Mouse (Mus musculus): Measurements from ENCODE around the gene Gpatch8. TPM values are rescaled to one million over a fixed set of nuclear protein-coding genes. Genes with fewer than 3 reads are reported as not detected.

Gpatch8 gene
- polyA plus RNA-seq, 1 experiment, result 12.4 TPM

- H3K27ac ChIP-seq (ENCODE audit: insufficient read depth, low read depth, low read length), result no peak overlapping the region
- WGBS, result 93% methylated on average over 7 of the region's 7 CpGs
- H3K36me3 ChIP-seq (ENCODE audit: control insufficient read depth, insufficient read depth, low read length), result no peaks in the 10 kb centered on the region; the same call in 1 of the 2 replicates
- peaks cover 10% of the 10 kb centered on the region; the same call in 1 of the 2 replicates for H3K4me1 ChIP-seq (ENCODE audit: control insufficient read depth, insufficient read depth, low read length)
- H3K4me3 ChIP-seq (ENCODE audit: insufficient read depth, low read depth, low read length), result no peak overlapping the region
- DNase-seq, result no peak
- TF ChIP-seq CTCF (conservative IDR thresholded peaks at IDR 0.05; ENCODE audit: insufficient read depth, insufficient read length, low read depth, low read length) (no peak), POLR2A (IDR thresholded peaks at IDR 0.05; ENCODE audit: low read depth, low read length) (no peak)
- H3K27me3 ChIP-seq (replicated peaks; ENCODE audit: control insufficient read depth, insufficient read depth, low read length), result no peaks in the 10 kb centered on the region
Measured at GRCm38 (mm10) chr11:102433866-102434265, 122.3 kb downstream of the Gpatch8 start.

- WGBS, result 49% methylated on average over 6 of the region's 6 CpGs
- peaks cover 10% of the 10 kb centered on the region; the same call in 1 of the 2 replicates for H3K4me1 ChIP-seq (ENCODE audit: control insufficient read depth, insufficient read depth, low read length)
- no peaks in the 10 kb centered on the region for H3K27me3 ChIP-seq (replicated peaks; ENCODE audit: control insufficient read depth, insufficient read depth, low read length)
- no peak for TF ChIP-seq CTCF (conservative IDR thresholded peaks at IDR 0.05; ENCODE audit: insufficient read depth, insufficient read length, low read depth, low read length)
- no peak for TF ChIP-seq POLR2A (IDR thresholded peaks at IDR 0.05; ENCODE audit: low read depth, low read length)
- no peaks in the 10 kb centered on the region; the same call in 1 of the 2 replicates for H3K36me3 ChIP-seq (ENCODE audit: control insufficient read depth, insufficient read depth, low read length)
- H3K4me3 ChIP-seq (ENCODE audit: insufficient read depth, low read depth, low read length), result no peak overlapping the region
- DNase-seq, result peak; percentile 79
- H3K27ac ChIP-seq (ENCODE audit: insufficient read depth, low read depth, low read length), result no peak overlapping the region
Measured at GRCm38 (mm10) chr11:102432896-102433295, 123.3 kb downstream of the Gpatch8 start.

GRCm38 (mm10) chr11:102432115-102432843 is 123.9 kb downstream of the Gpatch8 start:
- H3K27ac ChIP-seq (ENCODE audit: insufficient read depth, low read depth, low read length), result no peak overlapping the region
- WGBS, result 44% methylated on average over 16 of the region's 16 CpGs

GRCm38 (mm10) chr11:102431728-102432114 is 124.5 kb downstream of the Gpatch8 start:
- peaks cover 10% of the 10 kb centered on the region; the same call in 1 of the 2 replicates for H3K4me1 ChIP-seq (ENCODE audit: control insufficient read depth, insufficient read depth, low read length)
- TF ChIP-seq CTCF (conservative IDR thresholded peaks at IDR 0.05; ENCODE audit: insufficient read depth, insufficient read length, low read depth, low read length) (no peak), POLR2A (IDR thresholded peaks at IDR 0.05; ENCODE audit: low read depth, low read length) (no peak)
- no peak overlapping the region for H3K27ac ChIP-seq (ENCODE audit: insufficient read depth, low read depth, low read length)
- no peak overlapping the region for H3K4me3 ChIP-seq (ENCODE audit: insufficient read depth, low read depth, low read length)
- DNase-seq, result no peak
- WGBS, result 63% methylated on average over 3 of the region's 3 CpGs
- H3K27me3 ChIP-seq (replicated peaks; ENCODE audit: control insufficient read depth, insufficient read depth, low read length), result no peaks in the 10 kb centered on the region
- no peaks in the 10 kb centered on the region; the same call in 1 of the 2 replicates for H3K36me3 ChIP-seq (ENCODE audit: control insufficient read depth, insufficient read depth, low read length)

More at GRCm38 (mm10) chr11:102432115-102432843, 123.9 kb downstream of the Gpatch8 start:
- no peaks in the 10 kb centered on the region; the same call in 1 of the 2 replicates for H3K36me3 ChIP-seq (ENCODE audit: control insufficient read depth, insufficient read depth, low read length)
- H3K27me3 ChIP-seq (replicated peaks; ENCODE audit: control insufficient read depth, insufficient read depth, low read length), result no peaks in the 10 kb centered on the region
- H3K4me1 ChIP-seq (ENCODE audit: control insufficient read depth, insufficient read depth, low read length), result peaks cover 10% of the 10 kb centered on the region; the same call in 1 of the 2 replicates
- TF ChIP-seq POLR2A (IDR thresholded peaks at IDR 0.05; ENCODE audit: low read depth, low read length) (no peak), CTCF (conservative IDR thresholded peaks at IDR 0.05; ENCODE audit: insufficient read depth, insufficient read length, low read depth, low read length) (no peak)
- peak; percentile 28 for DNase-seq
- no peak overlapping the region for H3K4me3 ChIP-seq (ENCODE audit: insufficient read depth, low read depth, low read length)

- H3K27ac ChIP-seq (ENCODE audit: insufficient read depth, low read depth, low read length), result peak overlapping the region; percentile 90
- DNase-seq, result peak; percentile 90
- H3K36me3 ChIP-seq (ENCODE audit: control insufficient read depth, insufficient read depth, low read length), result no peaks in the 10 kb centered on the region; the same call in 1 of the 2 replicates
- peaks cover 10% of the 10 kb centered on the region; the same call in 1 of the 2 replicates for H3K4me1 ChIP-seq (ENCODE audit: control insufficient read depth, insufficient read depth, low read length)
- TF ChIP-seq POLR2A (IDR thresholded peaks at IDR 0.05; ENCODE audit: low read depth, low read length) (no peak), CTCF (conservative IDR thresholded peaks at IDR 0.05; ENCODE audit: insufficient read depth, insufficient read length, low read depth, low read length) (peak; percentile 77)
- no peaks in the 10 kb centered on the region for H3K27me3 ChIP-seq (replicated peaks; ENCODE audit: control insufficient read depth, insufficient read depth, low read length)
- under 1% methylated on average over 7 of the region's 7 CpGs for WGBS
- peak overlapping the region; percentile 89 for H3K4me3 ChIP-seq (ENCODE audit: insufficient read depth, low read depth, low read length)
Measured at GRCm38 (mm10) chr11:102431018-102431645, 125.1 kb downstream of the Gpatch8 start.

GRCm38 (mm10) chr11:102430121-102431017 is 125.8 kb downstream of the Gpatch8 start, which contains the start of gene Grn:
Gene Grn (plus strand): TSS chr11:102430315.
- Histone ChIP-seq H3K4me1 (ENCODE audit: control insufficient read depth, insufficient read depth, low read length) (peaks cover 10% of the 10 kb centered on the region; the same call in 1 of the 2 replicates), H3K27ac (ENCODE audit: insufficient read depth, low read depth, low read length) (peak within 1 kb of the TSS; percentile 90), H3K4me3 (ENCODE audit: insufficient read depth, low read depth, low read length) (peak within 1 kb of the TSS; percentile 89), H3K27me3 (replicated peaks; ENCODE audit: control insufficient read depth, insufficient read depth, low read length) (no peaks in the 10 kb centered on the region), H3K36me3 (ENCODE audit: control insufficient read depth, insufficient read depth, low read length) (no peaks in the 10 kb centered on the region)
- WGBS, result under 1% methylated on average over 29 of the region's 29 CpGs
- TF ChIP-seq POLR2A (IDR thresholded peaks at IDR 0.05; ENCODE audit: low read depth, low read length), result no peak
- no peak for TF ChIP-seq CTCF (conservative IDR thresholded peaks at IDR 0.05; ENCODE audit: insufficient read depth, insufficient read length, low read depth, low read length)
- peak; percentile 98 for DNase-seq

Measured in kidney, adult 2 months (tissue).